Mouse (Mus musculus) embryo, embryonic 9.5 days (tissue): ENCODE data around the gene Slc3a1.

Experiments
- DNase-seq: peaks from one replicate; pipeline ENCODE4 v3.0.0-alpha.2; 2017; ENCODE audit errors: extremely low spot score

Gene Slc3a1

GRCm38 (mm10) chr17:85089011-85089410 lies 60.8 kb downstream of the Slc3a1 start:
- DNase-seq, result no peak

GRCm38 (mm10) chr17:85089621-85090020 lies 61.4 kb downstream of the Slc3a1 start:
- DNase-seq, result no peak

DNA sequence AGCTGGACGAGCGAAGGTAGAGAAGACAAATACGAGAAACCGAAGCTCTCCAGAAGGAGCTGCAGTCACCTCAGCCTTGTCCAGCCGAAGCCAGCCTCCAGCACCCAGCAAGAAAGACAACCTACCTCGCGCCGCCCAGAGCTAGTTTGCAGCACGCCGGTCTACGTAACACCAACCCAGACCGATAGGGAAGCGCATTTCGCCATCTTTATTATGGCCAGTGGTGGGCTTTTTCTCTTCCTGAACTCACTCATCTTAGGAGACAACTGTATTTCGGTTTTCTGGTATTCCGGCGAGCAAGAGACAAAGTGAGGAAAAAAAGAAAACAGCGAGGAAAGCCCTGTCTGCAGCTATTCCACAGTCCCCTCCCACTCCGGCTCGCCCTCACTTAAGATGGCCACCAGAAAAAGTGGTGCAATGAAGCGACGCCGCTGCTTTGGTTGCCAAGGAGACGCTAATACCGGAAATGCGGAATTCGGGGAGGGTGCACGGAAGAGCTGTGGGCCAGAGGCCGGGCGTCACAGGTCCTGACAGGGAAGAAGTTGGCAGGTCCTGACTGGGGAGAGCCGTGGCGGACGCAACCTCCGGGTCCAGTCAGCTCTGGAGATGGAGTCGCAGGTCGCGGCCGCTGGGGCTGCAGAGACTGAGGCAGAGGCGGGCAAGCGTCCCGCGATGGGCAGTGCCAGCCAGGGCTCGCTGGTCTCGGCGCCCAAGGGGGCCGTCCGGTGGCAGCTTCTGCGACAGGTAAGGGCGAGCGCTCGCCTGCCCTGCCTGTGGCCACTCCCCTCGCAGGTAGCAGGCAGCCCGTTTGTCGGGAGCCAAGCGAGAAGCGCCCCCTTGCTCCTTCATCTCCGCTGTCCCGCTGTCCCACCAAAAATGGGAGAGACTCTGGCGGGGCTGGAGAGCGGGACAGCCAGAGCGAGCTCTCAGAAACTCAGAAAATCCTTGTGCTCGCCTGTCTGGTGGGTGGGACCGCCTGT lies 62.2 kb downstream of the Slc3a1 start, which contains the start of the genes Prepl and Camkmt:
Gene Prepl (minus strand): TSS at position 122 of the 980 bp plus-strand sequence.
Gene Camkmt (plus strand): TSS at position 433 of the 980 bp plus-strand sequence.
- peak; percentile 96 for DNase-seq

GRCm38 (mm10) chr17:85091762-85092161 lies 63.6 kb downstream of the Slc3a1 start:
- no peak for DNase-seq

DNA sequence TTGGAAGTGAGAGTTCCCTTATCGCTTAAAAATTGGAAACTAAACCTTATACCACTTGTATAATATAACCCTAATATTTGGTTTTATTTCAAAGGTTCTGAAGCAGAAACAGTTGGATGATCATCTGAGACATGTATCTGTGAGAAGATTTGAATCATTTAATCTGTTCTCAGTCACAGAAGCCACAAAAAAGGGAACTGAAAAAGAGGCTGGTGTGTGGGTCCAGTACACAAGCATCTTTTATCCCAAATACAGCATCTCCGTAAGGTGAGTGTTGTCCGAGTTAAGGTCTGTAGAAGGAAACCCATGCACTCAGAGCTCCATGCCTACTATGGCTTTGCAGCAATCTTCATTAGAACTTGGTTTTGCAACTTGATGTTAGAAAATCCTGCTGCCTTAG lies 68.2 kb downstream of the Slc3a1 start:
- no peak for DNase-seq

- no peak for DNase-seq
These were observed 70.6 kb downstream of the Slc3a1 start for GRCm38 (mm10) chr17:85098677-85099323.

DNA sequence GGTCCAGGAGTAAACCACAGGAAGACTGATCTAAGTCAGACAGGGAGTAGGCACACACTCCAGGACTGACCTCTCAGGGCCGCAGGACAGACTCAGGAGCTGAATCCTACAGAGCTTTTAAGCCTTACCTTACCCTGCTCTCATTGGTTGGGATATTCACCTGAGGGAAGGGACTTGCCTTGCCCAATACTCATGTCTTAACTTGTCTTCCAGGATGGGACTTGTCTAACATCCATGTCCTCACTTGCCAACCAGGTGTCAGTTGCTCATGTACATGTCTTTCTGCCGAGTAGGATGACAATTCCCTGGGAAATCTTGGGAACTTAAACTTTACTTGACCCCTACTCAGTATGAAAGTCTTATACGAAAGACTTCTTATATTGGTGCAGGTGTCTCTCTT lies 72.1 kb downstream of the Slc3a1 start:
- no peak for DNase-seq

DNA sequence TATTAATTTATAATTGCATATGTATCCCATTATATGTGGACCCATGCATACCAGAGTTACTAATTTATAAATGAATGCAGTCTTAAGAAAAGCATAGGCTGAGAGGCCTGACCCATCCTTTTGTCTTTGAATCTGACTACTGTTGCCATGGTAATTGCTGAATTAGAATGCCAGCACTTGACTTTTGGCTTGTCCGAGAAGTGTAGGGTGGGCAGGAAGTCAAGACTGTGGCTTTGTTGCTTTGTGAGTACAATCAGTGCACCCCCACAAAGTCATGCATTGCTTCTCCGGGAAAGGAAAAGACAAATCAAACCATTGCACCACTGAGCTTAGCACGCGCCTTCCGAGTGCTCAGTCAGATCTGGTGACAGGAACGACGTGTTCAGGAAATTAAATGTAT lies 73.6 kb downstream of the Slc3a1 start:
- DNase-seq, result no peak

DNA sequence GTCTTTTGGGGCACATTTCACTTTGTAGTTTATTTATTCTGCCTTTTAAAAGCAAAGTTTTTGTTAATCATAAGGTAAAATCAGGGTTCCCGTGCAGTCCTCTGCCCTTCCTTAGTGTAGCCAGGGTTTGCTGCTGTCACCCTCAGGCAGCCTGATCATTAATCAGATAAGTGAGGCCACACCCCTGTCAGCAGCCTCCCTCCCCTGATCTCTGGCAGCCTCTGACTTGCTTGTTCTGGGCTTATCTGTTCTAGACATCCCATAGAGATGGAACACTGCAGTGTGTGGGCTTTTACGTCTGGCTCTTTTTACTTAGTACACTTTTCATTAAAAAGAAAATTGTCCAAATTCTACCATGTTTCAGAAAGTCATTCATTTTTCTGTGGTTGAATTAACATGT lies 75.1 kb downstream of the Slc3a1 start:
- DNase-seq, result no peak

DNA sequence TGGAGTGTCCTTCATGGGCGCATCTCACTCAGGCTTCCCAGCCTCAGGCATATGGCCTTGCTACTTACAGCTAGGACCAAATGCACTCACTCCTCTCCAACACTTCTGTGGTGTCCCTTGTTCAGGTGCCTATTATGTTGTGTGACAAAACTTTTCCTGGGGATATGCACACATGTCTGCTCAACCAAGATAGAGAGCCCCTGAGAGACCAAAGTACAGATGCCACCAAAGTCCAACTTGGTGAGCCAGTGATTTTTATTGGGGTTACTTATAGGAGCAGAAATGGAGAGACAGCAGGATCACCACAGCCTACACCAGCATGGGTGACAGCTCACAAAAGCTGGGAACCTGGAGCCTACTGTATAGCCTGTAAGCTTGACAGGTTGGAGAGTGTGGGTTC lies 82.5 kb downstream of the Slc3a1 start:
- DNase-seq, result no peak

DNA sequence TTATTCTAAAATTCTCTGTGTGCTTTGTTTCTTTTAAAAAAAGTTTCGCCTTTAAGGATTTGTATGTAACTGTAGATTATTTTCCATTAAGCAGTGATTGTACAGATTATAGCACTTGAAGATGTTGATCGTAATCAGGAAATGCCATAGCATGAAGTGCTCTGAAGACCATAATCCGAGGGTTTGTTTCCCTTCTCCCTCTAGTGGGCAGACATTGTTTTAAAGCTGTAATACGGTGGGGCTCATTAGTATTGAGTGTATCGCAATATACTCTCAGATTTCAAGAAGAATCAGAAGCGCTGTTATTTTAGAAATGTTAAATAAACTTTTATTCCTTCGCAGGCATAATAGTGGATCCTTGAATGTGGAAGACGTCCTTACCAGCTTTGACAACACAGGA lies 85.3 kb downstream of the Slc3a1 start:
- DNase-seq, result no peak
